21 mouse cellular contexts compared by ENCODE assay signal in the genomic region with DNA sequence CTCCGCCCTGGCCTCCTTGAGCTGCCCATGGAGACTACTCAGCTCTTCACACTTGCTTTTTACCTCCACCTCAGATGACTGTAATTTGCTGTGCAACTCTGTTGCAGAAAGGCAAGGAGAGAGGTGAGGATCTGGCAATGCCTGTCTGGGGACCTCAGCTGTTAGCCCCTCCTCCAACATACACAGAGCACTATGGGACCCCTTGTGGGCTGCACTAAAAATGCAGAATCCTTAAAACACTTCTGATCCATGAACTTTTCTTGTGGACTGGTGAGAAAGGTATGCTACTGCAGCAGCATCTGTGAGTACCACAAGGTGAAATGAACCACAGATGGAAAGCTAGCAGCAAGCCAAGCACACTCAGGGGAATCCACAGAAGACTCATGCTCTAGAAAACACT. TPM values are rescaled to one million over a fixed set of nuclear protein-coding genes. Genes with fewer than 3 reads are reported as not detected.
A peak's percentile ranks its signal among the peaks of the same experiment; 100 is the strongest.
DNase-seq lines count a peak whose midpoint lies in the region; ATAC-seq and TF ChIP-seq lines count a peak whose summit lies in the region.
"Had no signal": no experiment of that assay in that cellular context is flagged by ENCODE, and none has a peak within 500 bp of the region (broad histone marks: within the 10 kb centered on the region; RNA-seq: fewer than 3 reads in every experiment).

No protein-coding gene starts in this region.

- ATAC-seq in forebrain, postnatal 0 days, result no peak
- ATAC-seq in forebrain, embryonic 14.5 days, result no peak
- no peak for ATAC-seq in lung, embryonic 14.5 days (ENCODE audit: insufficient read depth)
- 0 out of 2 replicates have a peak, but pooled peaks have one; percentile 35 for ATAC-seq in common myeloid progenitor, adult 5-6 weeks (replicated peaks; ENCODE audit: low read depth, poor library complexity, severe bottlenecking)
- ATAC-seq: intestine, embryonic 15.5 days; midbrain, embryonic 15.5 days had no signal

- H3K36me3 ChIP-seq in forebrain, postnatal 0 days (ENCODE audit: insufficient read depth), result peaks cover 37% of the 10 kb centered on the region
- H3K36me3 ChIP-seq in forebrain, embryonic 14.5 days (ENCODE audit: control insufficient read depth, insufficient read depth, low read length), result peaks cover 32% of the 10 kb centered on the region
- H3K36me3 ChIP-seq in lung, embryonic 14.5 days (ENCODE audit: insufficient read depth), result peaks cover 80% of the 10 kb centered on the region
- H3K36me3 ChIP-seq in heart, embryonic 10.5 days, result peaks cover 95% of the 10 kb centered on the region

- WGBS in forebrain, postnatal 0 days, result 95% methylated on average over 1 of the region's 1 CpGs
- 94% methylated on average over 1 of the region's 1 CpGs for whole genome bisulfite sequencing in forebrain, embryonic 14.5 days
- 95% methylated on average over 1 of the region's 1 CpGs for WGBS in lung, embryonic 14.5 days
- 89% methylated on average over 1 of the region's 1 CpGs for WGBS in heart, embryonic 10.5 days

- no peak for DNase-seq in forebrain, postnatal 0 days
- DNase-seq in forebrain, embryonic 14.5 days (ENCODE audit: low spot score), result no peak
- no peak for DNase-seq in lung, embryonic 14.5 days
- DNase-seq in lung, adult 18-20 months, result no peak
- DNase-seq in ES-CJ7 (ENCODE audit: low read depth, low spot score), result peak; percentile 8
- DNase-seq in heart, embryonic 10.5 days (ENCODE audit: low spot score), result no peak
- DNase-seq: cerebellum, adult 11 months; cerebellum, postnatal 25 days; gastrocnemius, postnatal 10 days; heart, adult 2 months; kidney, postnatal 14 days; layer of hippocampus, adult 9-11 months; liver; right cerebral cortex, postnatal 25 days; thymus, postnatal 4 days had no signal

- no peak overlapping the region for H3K27ac ChIP-seq in forebrain, postnatal 0 days (ENCODE audit: low read depth, low read length)
- H3K27ac ChIP-seq in forebrain, embryonic 14.5 days (ENCODE audit: low read depth, low read length), result no peak overlapping the region
- no peak overlapping the region for H3K27ac ChIP-seq in lung, embryonic 14.5 days (ENCODE audit: low read depth)
- H3K27ac ChIP-seq in heart, embryonic 10.5 days, result no peak overlapping the region
- H3K27ac ChIP-seq: heart, adult 2 months; hindbrain, embryonic 13.5 days; intestine, embryonic 15.5 days; midbrain, embryonic 15.5 days; neural tube, embryonic 12.5 days had no signal

- no peak overlapping the region for H3K4me2 ChIP-seq in forebrain, postnatal 0 days (ENCODE audit: low read depth)
- H3K4me2 ChIP-seq in forebrain, embryonic 14.5 days (ENCODE audit: low read length), result no peak overlapping the region
- no peak overlapping the region for H3K4me2 ChIP-seq in lung, embryonic 14.5 days
- H3K4me2 ChIP-seq: hindbrain, embryonic 13.5 days; intestine, embryonic 15.5 days; midbrain, embryonic 15.5 days; neural tube, embryonic 12.5 days had no signal

- no peak overlapping the region for H3K9ac ChIP-seq in forebrain, postnatal 0 days
- no peak overlapping the region for H3K9ac ChIP-seq in forebrain, embryonic 14.5 days (ENCODE audit: low read length)
- H3K9ac ChIP-seq in lung, embryonic 14.5 days, result no peak overlapping the region
- H3K9ac ChIP-seq: hindbrain, embryonic 13.5 days; intestine, embryonic 15.5 days; midbrain, embryonic 15.5 days; neural tube, embryonic 12.5 days had no signal

- H3K27me3 ChIP-seq in forebrain, postnatal 0 days (ENCODE audit: insufficient read depth, low read length), result no peaks in the 10 kb centered on the region
- no peaks in the 10 kb centered on the region for H3K27me3 ChIP-seq in forebrain, embryonic 14.5 days (replicated peaks; ENCODE audit: control insufficient read depth, insufficient read depth, low read length)
- H3K27me3 ChIP-seq in lung, embryonic 14.5 days (ENCODE audit: insufficient read depth, low read length), result no peaks in the 10 kb centered on the region
- H3K27me3 ChIP-seq in heart, embryonic 10.5 days (ENCODE audit: insufficient read depth, poor library complexity, severe bottlenecking), result no peaks in the 10 kb centered on the region
- H3K27me3 ChIP-seq: hindbrain, embryonic 13.5 days; intestine, embryonic 15.5 days; megakaryocyte, embryonic 14.5 days; midbrain, embryonic 15.5 days; neural tube, embryonic 12.5 days had no signal

- no peak overlapping the region for H3K4me3 ChIP-seq in forebrain, postnatal 0 days (ENCODE audit: low read depth, low read length)
- H3K4me3 ChIP-seq in forebrain, embryonic 14.5 days (ENCODE audit: low read depth, low read length), result no peak overlapping the region
- H3K4me3 ChIP-seq in lung, embryonic 14.5 days (ENCODE audit: low read depth, low read length), result no peak overlapping the region
- no peak overlapping the region for H3K4me3 ChIP-seq in heart, embryonic 10.5 days
- H3K4me3 ChIP-seq: heart, adult 2 months; hindbrain, embryonic 13.5 days; intestine, embryonic 15.5 days; megakaryocyte, embryonic 14.5 days; midbrain, embryonic 15.5 days; neural tube, embryonic 12.5 days had no signal

- H3K9me3 ChIP-seq in forebrain, postnatal 0 days (ENCODE audit: low read length), result no peaks in the 10 kb centered on the region
- H3K9me3 ChIP-seq in forebrain, embryonic 14.5 days (replicated peaks; ENCODE audit: control insufficient read depth, low read length), result no peaks in the 10 kb centered on the region
- H3K9me3 ChIP-seq in lung, embryonic 14.5 days (ENCODE audit: low read depth, low read length), result no peaks in the 10 kb centered on the region
- no peaks in the 10 kb centered on the region for H3K9me3 ChIP-seq in heart, embryonic 10.5 days
- H3K9me3 ChIP-seq: hindbrain, embryonic 13.5 days; intestine, embryonic 15.5 days; megakaryocyte, embryonic 14.5 days; midbrain, embryonic 15.5 days had no signal

- TF ChIP-seq CTCF in forebrain, postnatal 0 days (IDR thresholded peaks at IDR 0.05; ENCODE audit: low read depth), result peak; percentile 48
- TF ChIP-seq CTCF in lung, embryonic 14.5 days (IDR thresholded peaks at IDR 0.05; ENCODE audit: low read depth), result peak; percentile 35; the same call in 1 of the 2 replicates

- H3K4me1 ChIP-seq in forebrain, postnatal 0 days (ENCODE audit: insufficient read depth), result no peaks in the 10 kb centered on the region
- no peaks in the 10 kb centered on the region for H3K4me1 ChIP-seq in forebrain, embryonic 14.5 days (ENCODE audit: control insufficient read depth, insufficient read depth, low read length)
- no peaks in the 10 kb centered on the region for H3K4me1 ChIP-seq in lung, embryonic 14.5 days (ENCODE audit: insufficient read depth)
- H3K4me1 ChIP-seq in heart, embryonic 10.5 days, result 0 out of 2 replicates have a peak, but pooled peaks cover 5% of the 10 kb centered on the region
- H3K4me1 ChIP-seq: hindbrain, embryonic 13.5 days; intestine, embryonic 15.5 days; midbrain, embryonic 15.5 days; neural tube, embryonic 12.5 days had no signal

RNA-seq across cellular contexts. Expression of a gene that starts 47.7 kb away (rescaled TPM):
- total RNA-seq in forebrain, postnatal 0 days (2014; rRNA removed), result 30.5 and 37.1 TPM in 2 replicates
- polyA plus RNA-seq in forebrain, postnatal 0 days (2015; fragmentation: Nextera tagmentation; extraction: Ambion mirVana), result 12.5 and 19.5 TPM in 2 replicates
- polyA plus RNA-seq in forebrain, embryonic 14.5 days (2014; fragmentation: Nextera tagmentation; extraction: Ambion mirVana), result 15.1 and 15.8 TPM in 2 replicates
- polyA plus RNA-seq in lung, embryonic 14.5 days (2014; fragmentation: Nextera tagmentation; extraction: Ambion mirVana), result 88.8 and 91.8 TPM in 2 replicates
- 173 and 184 TPM in 2 replicates for total RNA-seq in common myeloid progenitor, adult 5-6 weeks (2017)
- polyA plus RNA-seq in heart, embryonic 10.5 days (2016; fragmentation: Nextera tagmentation; extraction: Ambion mirVana), result 57.6 and 86.9 TPM in 2 replicates

RNA-seq across cellular contexts. Expression of a gene that starts 48.2 kb away (rescaled TPM):
- total RNA-seq in forebrain, postnatal 0 days (2014; rRNA removed), result 409 and 455 TPM in 2 replicates
- 497 and 512 TPM in 2 replicates for polyA plus RNA-seq in forebrain, postnatal 0 days (2015; fragmentation: Nextera tagmentation; extraction: Ambion mirVana)
- polyA plus RNA-seq in forebrain, embryonic 14.5 days (2014; fragmentation: Nextera tagmentation; extraction: Ambion mirVana), result 532 and 544 TPM in 2 replicates
- 473 and 523 TPM in 2 replicates for polyA plus RNA-seq in lung, embryonic 14.5 days (2014; fragmentation: Nextera tagmentation; extraction: Ambion mirVana)
- total RNA-seq in common myeloid progenitor, adult 5-6 weeks (2017), result 85.4 and 94.1 TPM in 2 replicates
- polyA plus RNA-seq in heart, embryonic 10.5 days (2016; fragmentation: Nextera tagmentation; extraction: Ambion mirVana), result 746 and 989 TPM in 2 replicates
